Comparison of ENCODE assay signal across 9 mouse cellular contexts in genomic region chr10:81240876-81241275, GRCm38 (mm10). TPM values are rescaled to one million over a fixed set of nuclear protein-coding genes. Genes with fewer than 3 reads are reported as not detected.
DNase-seq lines count a peak whose midpoint lies in the region; ATAC-seq and TF ChIP-seq lines count a peak whose summit lies in the region.
"Had no signal": no experiment of that assay in that cellular context is flagged by ENCODE, and none has a peak within 500 bp of the region (broad histone marks: within the 10 kb centered on the region; RNA-seq: fewer than 3 reads in every experiment).

No protein-coding gene starts in this region.

- peak; percentile 68 for DNase-seq in heart, postnatal 4 days
- peak; percentile 33 to 41 for DNase-seq in spleen, adult 2 months (ENCODE audit: low read depth in 1 of 2, low spot score in 2 of 2)
- no peak for DNase-seq in spleen, adult 12 weeks (ENCODE audit: low spot score)
- peak; percentile 65 for DNase-seq in adrenal gland, postnatal 25 days
- DNase-seq in hindbrain, postnatal 0 days (ENCODE audit: low spot score) = peak; percentile 78
- DNase-seq in neural tube, embryonic 11.5 days (ENCODE audit: low spot score) = peak; percentile 79
- DNase-seq in frontal cortex, postnatal 10 days (ENCODE audit: low spot score in 2 of 2) = no peak

- no peak for ATAC-seq in heart, embryonic 12.5 days (ENCODE audit: insufficient number of reproducible peaks, low FRiP score)
- 0 out of 2 replicates have a peak, but pooled peaks have one; percentile 31 for ATAC-seq in hindbrain, postnatal 0 days
- ATAC-seq in neural tube, embryonic 11.5 days (ENCODE audit: insufficient read depth, low FRiP score, low TSS enrichment) = no peak

- no peak for TF ChIP-seq POLR2A in spleen, adult 2 months (IDR thresholded peaks at IDR 0.05; ENCODE audit: low read depth, low read length)

- peak; percentile 48; the same call in 1 of the 2 replicates for TF ChIP-seq CTCF in spleen, adult 2 months (IDR thresholded peaks at IDR 0.05; ENCODE audit: extremely low read depth, insufficient read depth, insufficient read length, insufficient replicate concordance)
- peak; percentile 75 for TF ChIP-seq CTCF in hindbrain, postnatal 0 days (IDR thresholded peaks at IDR 0.05; ENCODE audit: low read depth)

- no peak overlapping the region for H3K4me2 ChIP-seq in heart, embryonic 12.5 days
- H3K4me2 ChIP-seq in hindbrain, postnatal 0 days (ENCODE audit: low read depth, low read length) = no peak overlapping the region
- H3K4me2 ChIP-seq in neural tube, embryonic 11.5 days (ENCODE audit: low read depth) = no peak overlapping the region

- no peak overlapping the region for H3K9ac ChIP-seq in heart, embryonic 12.5 days
- H3K9ac ChIP-seq in hindbrain, postnatal 0 days (replicated peaks; ENCODE audit: low read length) = no peak overlapping the region
- H3K9ac ChIP-seq in neural tube, embryonic 11.5 days (ENCODE audit: low read length) = no peak overlapping the region

- peaks cover 17% of the 10 kb centered on the region; the same call in 1 of the 2 replicates for H3K4me1 ChIP-seq in heart, embryonic 12.5 days (replicated peaks)
- H3K4me1 ChIP-seq in spleen, adult 2 months (ENCODE audit: control insufficient read depth, insufficient read depth, insufficient read length) = peaks cover 3% of the 10 kb centered on the region; the same call in 1 of the 2 replicates
- no peaks in the 10 kb centered on the region for H3K4me1 ChIP-seq in hindbrain, postnatal 0 days (ENCODE audit: insufficient read depth, low read length)
- peaks cover 4% of the 10 kb centered on the region; the same call in 1 of the 2 replicates for H3K4me1 ChIP-seq in neural tube, embryonic 11.5 days (ENCODE audit: control insufficient read depth, insufficient read depth, low read length)

- no peaks in the 10 kb centered on the region for H3K9me3 ChIP-seq in heart, embryonic 12.5 days (replicated peaks)
- H3K9me3 ChIP-seq in hindbrain, postnatal 0 days (ENCODE audit: low read length) = no peaks in the 10 kb centered on the region
- H3K9me3 ChIP-seq in neural tube, embryonic 11.5 days (ENCODE audit: control insufficient read depth, low read length) = no peaks in the 10 kb centered on the region

- no peak overlapping the region for H3K4me3 ChIP-seq in heart, embryonic 12.5 days
- H3K4me3 ChIP-seq in spleen, adult 2 months (ENCODE audit: extremely low read depth, insufficient read depth, insufficient read length) = no peak overlapping the region
- H3K4me3 ChIP-seq in hindbrain, postnatal 0 days (ENCODE audit: low read length) = no peak overlapping the region
- H3K4me3 ChIP-seq in neural tube, embryonic 11.5 days (ENCODE audit: low read depth, low read length) = no peak overlapping the region

- 23% methylated on average over 13 of the region's 13 CpGs for WGBS in heart, embryonic 12.5 days
- WGBS in spleen, adult 2 months = 24% methylated on average over 13 of the region's 13 CpGs
- WGBS in hindbrain, postnatal 0 days = 25% methylated on average over 13 of the region's 13 CpGs
- WGBS in neural tube, embryonic 11.5 days = 26% methylated on average over 13 of the region's 13 CpGs

- peaks cover 88% of the 10 kb centered on the region for H3K27me3 ChIP-seq in heart, embryonic 12.5 days (replicated peaks)
- H3K27me3 ChIP-seq in spleen, adult 2 months (ENCODE audit: control insufficient read depth, insufficient read depth, low read length) = peaks cover 6% of the 10 kb centered on the region; the same call in 1 of the 2 replicates
- no peaks in the 10 kb centered on the region for H3K27me3 ChIP-seq in hindbrain, postnatal 0 days (ENCODE audit: insufficient read depth, low read length)
- peaks cover 16% of the 10 kb centered on the region for H3K27me3 ChIP-seq in neural tube, embryonic 11.5 days (ENCODE audit: control insufficient read depth, insufficient read depth, low read length)

- no peak overlapping the region for H3K27ac ChIP-seq in heart, embryonic 12.5 days (ENCODE audit: poor library complexity, severe bottlenecking)
- no peak overlapping the region for H3K27ac ChIP-seq in spleen, adult 2 months (ENCODE audit: insufficient read depth, low read length)
- no peak overlapping the region for H3K27ac ChIP-seq in hindbrain, postnatal 0 days
- H3K27ac ChIP-seq in neural tube, embryonic 11.5 days (ENCODE audit: low read depth, low read length) = no peak overlapping the region

- H3K36me3 ChIP-seq in heart, embryonic 12.5 days = no peaks in the 10 kb centered on the region
- no peaks in the 10 kb centered on the region for H3K36me3 ChIP-seq in spleen, adult 2 months (ENCODE audit: control insufficient read depth, insufficient read depth, low read length)
- H3K36me3 ChIP-seq in hindbrain, postnatal 0 days (ENCODE audit: insufficient read depth, low read length) = no peaks in the 10 kb centered on the region
- no peaks in the 10 kb centered on the region for H3K36me3 ChIP-seq in neural tube, embryonic 11.5 days (ENCODE audit: control insufficient read depth, insufficient read depth, low read length)

RNA-seq across cellular contexts. Expression of gene Zfr2, which starts 7.9 kb away (rescaled TPM):
- total RNA-seq in heart, postnatal 4 days (2021) = 1 to 10 TPM; 4.2 to 5.5 TPM
- polyA plus RNA-seq in heart, embryonic 12.5 days (2016; fragmentation: Nextera tagmentation; extraction: Ambion mirVana) = 6.1 and 7.2 TPM in 2 replicates
- polyA plus RNA-seq in spleen, adult 2 months (2012; rRNA removed) = 5.5 and 6.1 TPM in 2 replicates
- 14.0 and 22.3 TPM in 2 replicates for total RNA-seq in adrenal gland, postnatal 25 days (2021)
- 64.1 and 89.3 TPM in 2 replicates for total RNA-seq in hindbrain, postnatal 0 days (2014; rRNA removed)
- polyA plus RNA-seq in hindbrain, postnatal 0 days (2015; fragmentation: Nextera tagmentation; extraction: Ambion mirVana) = 21.7 and 21.9 TPM in 2 replicates
- polyA plus RNA-seq in neural tube, embryonic 11.5 days (2014; fragmentation: Nextera tagmentation; extraction: Ambion mirVana) = 5.8 and 6.0 TPM in 2 replicates

RNA-seq across cellular contexts. Expression of gene Atcay, which starts 10.2 kb away (rescaled TPM):
- under 1 TPM; 0.23 to 0.24 TPM for total RNA-seq in heart, postnatal 4 days (2021)
- 0.46 and 0.72 TPM in 2 replicates for polyA plus RNA-seq in heart, embryonic 12.5 days (2016; fragmentation: Nextera tagmentation; extraction: Ambion mirVana)
- 0.92 and 0.95 TPM in 2 replicates for polyA plus RNA-seq in spleen, adult 2 months (2012; rRNA removed)
- 1.0 and 2.8 TPM in 2 replicates for total RNA-seq in adrenal gland, postnatal 25 days (2021)
- total RNA-seq in hindbrain, postnatal 0 days (2014; rRNA removed) = 169 and 197 TPM in 2 replicates
- 66.7 and 70.2 TPM in 2 replicates for polyA plus RNA-seq in hindbrain, postnatal 0 days (2015; fragmentation: Nextera tagmentation; extraction: Ambion mirVana)
- 21.9 and 24.1 TPM in 2 replicates for polyA plus RNA-seq in neural tube, embryonic 11.5 days (2014; fragmentation: Nextera tagmentation; extraction: Ambion mirVana)
- total RNA-seq: neutrophil, adult 5-6 weeks had no signal

RNA-seq across cellular contexts. Expression of gene Matk, which starts 11.9 kb away (rescaled TPM):
- under 1 TPM; 0.21 to 0.56 TPM for total RNA-seq in heart, postnatal 4 days (2021)
- 2.0 and 2.2 TPM in 2 replicates for polyA plus RNA-seq in heart, embryonic 12.5 days (2016; fragmentation: Nextera tagmentation; extraction: Ambion mirVana)
- 22.5 and 30.0 TPM in 2 replicates for polyA plus RNA-seq in spleen, adult 2 months (2012; rRNA removed)
- total RNA-seq in adrenal gland, postnatal 25 days (2021) = 0.82 and 1.4 TPM in 2 replicates
- 86.9 and 121 TPM in 2 replicates for total RNA-seq in hindbrain, postnatal 0 days (2014; rRNA removed)
- polyA plus RNA-seq in hindbrain, postnatal 0 days (2015; fragmentation: Nextera tagmentation; extraction: Ambion mirVana) = 82.3 and 82.7 TPM in 2 replicates
- 2.0 and 3.0 TPM in 2 replicates for polyA plus RNA-seq in neural tube, embryonic 11.5 days (2014; fragmentation: Nextera tagmentation; extraction: Ambion mirVana)

RNA-seq across cellular contexts. Expression of gene Mrpl54, which starts 25.9 kb away (rescaled TPM):
- 100 to 1,000 TPM; 118 to 125 TPM for total RNA-seq in heart, postnatal 4 days (2021)
- polyA plus RNA-seq in heart, embryonic 12.5 days (2016; fragmentation: Nextera tagmentation; extraction: Ambion mirVana) = 243 and 253 TPM in 2 replicates
- 63.6 and 86.9 TPM in 2 replicates for polyA plus RNA-seq in spleen, adult 2 months (2012; rRNA removed)
- 116 and 128 TPM in 2 replicates for total RNA-seq in adrenal gland, postnatal 25 days (2021)
- 106 and 113 TPM in 2 replicates for total RNA-seq in hindbrain, postnatal 0 days (2014; rRNA removed)
- 159 and 170 TPM in 2 replicates for polyA plus RNA-seq in hindbrain, postnatal 0 days (2015; fragmentation: Nextera tagmentation; extraction: Ambion mirVana)
- polyA plus RNA-seq in neural tube, embryonic 11.5 days (2014; fragmentation: Nextera tagmentation; extraction: Ambion mirVana) = 178 and 180 TPM in 2 replicates

RNA-seq across cellular contexts. Expression of gene Apba3, which starts 25.9 kb away (rescaled TPM):
- 10 to 100 TPM; 49.0 to 53.0 TPM for total RNA-seq in heart, postnatal 4 days (2021)
- polyA plus RNA-seq in heart, embryonic 12.5 days (2016; fragmentation: Nextera tagmentation; extraction: Ambion mirVana) = 43.3 and 46.1 TPM in 2 replicates
- 63.0 and 77.1 TPM in 2 replicates for polyA plus RNA-seq in spleen, adult 2 months (2012; rRNA removed)
- total RNA-seq in adrenal gland, postnatal 25 days (2021) = 70.4 and 110 TPM in 2 replicates
- 61.0 and 63.6 TPM in 2 replicates for total RNA-seq in hindbrain, postnatal 0 days (2014; rRNA removed)
- 24.0 and 27.6 TPM in 2 replicates for polyA plus RNA-seq in hindbrain, postnatal 0 days (2015; fragmentation: Nextera tagmentation; extraction: Ambion mirVana)
- polyA plus RNA-seq in neural tube, embryonic 11.5 days (2014; fragmentation: Nextera tagmentation; extraction: Ambion mirVana) = 35.3 and 39.0 TPM in 2 replicates

Comparison
In these comparisons a context has a peak if more than half of its experiments do, and no peak if none do; other contexts are left out.
1. DNase-seq: peak in heart, postnatal 4 days (single experiment), spleen, adult 2 months (2 of 2), adrenal gland, postnatal 25 days (single experiment), hindbrain, postnatal 0 days (single experiment) and neural tube, embryonic 11.5 days (single experiment); none in spleen, adult 12 weeks (single experiment) and frontal cortex, postnatal 10 days (0 of 2).
2. RNA of gene Atcay, which starts 10.2 kb away (polyA plus RNA-seq): 66.7 to 70.2 TPM in hindbrain, postnatal 0 days and 21.9 to 24.1 TPM in neural tube, embryonic 11.5 days; 0.92 to 0.95 TPM in spleen, adult 2 months and 0.46 to 0.72 TPM in heart, embryonic 12.5 days; every median in the first group is over 10 times any median in the second.